Mouse (Mus musculus) layer of hippocampus, postnatal 14 days (tissue): ENCODE data around the gene Olfr895. TPM values are rescaled to one million over a fixed set of nuclear protein-coding genes. Genes with fewer than 3 reads are reported as not detected.

ENCODE experiments used
- DNase-seq, 2 experiments: peaks; one replicate each; pipeline ENCODE4 v3.0.0; 2021 to 2022; ENCODE audit warnings: low spot score in 2 of 2, mixed read lengths in 1 of 2
- long read RNA-seq, 2 experiments: library from polyadenylated mRNA; stranded (forward); transcript quantifications; one replicate each; pipeline ENCODE4 v2.0.0; 2021
- total RNA-seq, 2 experiments: library from RNA; stranded (reverse); gene quantifications; 2 replicates each; pipeline ENCODE4 v1.2.3; 2021

Gene Olfr895
- not detected for total RNA-seq
- long read RNA-seq, experiment 1, result 0 reads
- long read RNA-seq, experiment 2, result 0 reads

DNA sequence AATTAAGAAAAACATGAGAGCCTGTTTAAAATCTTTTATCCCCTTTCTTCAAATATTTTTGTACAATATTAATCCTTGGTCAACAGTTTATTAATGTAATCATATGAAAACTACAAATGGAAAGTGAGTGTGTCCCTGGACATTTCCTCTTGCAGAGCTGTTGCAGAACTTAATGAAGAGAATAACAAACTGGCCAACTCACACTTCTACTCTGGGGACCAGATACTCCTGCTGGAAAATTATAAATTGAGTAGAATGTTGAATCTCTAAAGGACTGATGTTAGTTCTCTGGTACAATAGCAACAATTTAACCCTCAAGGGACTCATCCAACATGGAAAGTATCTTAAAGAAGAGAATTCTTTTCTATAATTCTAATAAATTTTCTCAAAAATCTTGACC is at the start of gene Olfr895:
TSS of gene Olfr895 (plus strand) at position 301 of the 400 bp plus-strand sequence.
- no peak for DNase-seq

DNA sequence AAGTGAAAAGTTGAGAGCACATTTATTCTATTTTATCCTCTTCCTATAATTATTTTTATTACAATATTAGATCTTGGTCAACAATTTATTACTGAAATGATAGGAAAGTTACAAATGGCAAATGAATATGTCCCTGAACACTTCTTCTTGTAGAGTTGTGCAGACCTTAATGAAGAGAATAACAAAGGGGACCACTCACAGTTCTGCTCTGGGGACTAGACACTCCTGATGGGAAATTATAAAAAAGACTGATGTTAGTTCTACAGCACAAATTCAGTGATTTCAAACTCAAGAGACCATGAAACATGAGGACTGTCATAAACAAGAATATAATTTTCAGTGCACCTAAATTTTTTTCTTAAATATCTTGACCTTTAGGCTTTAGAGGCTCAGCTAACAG is 15.2 kb upstream of the Olfr895 start, which contains the start of gene Olfr143:
TSS of gene Olfr143 (plus strand) at position 301 of the 400 bp plus-strand sequence.
- DNase-seq, result no peak

DNA sequence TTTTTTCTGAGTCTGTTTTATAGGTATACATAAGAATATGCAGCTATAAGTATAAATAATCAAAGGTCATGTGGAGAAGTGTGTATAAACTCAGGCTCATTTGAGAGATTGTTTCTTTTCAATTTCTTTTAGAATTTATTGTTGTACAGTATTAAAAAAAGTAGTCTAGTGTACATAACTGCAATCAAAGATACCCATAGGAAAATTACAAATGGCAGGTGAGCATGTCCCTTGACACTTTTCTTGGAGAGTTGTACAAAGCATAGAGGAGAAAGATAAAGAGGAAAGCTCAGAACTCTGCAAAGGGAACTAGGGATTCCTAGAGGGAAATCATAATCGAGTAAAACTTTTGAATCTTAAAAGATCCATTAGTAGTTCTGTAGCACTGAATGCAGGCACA is 23.2 kb downstream of the Olfr895 start, which contains the start of gene Olfr896-ps1:
TSS of gene Olfr896-ps1 (plus strand) at position 301 of the 400 bp plus-strand sequence.
- DNase-seq, result no peak

Other genes starting within 250 kb of the Olfr895 start
- gene Olfr883, start 242.0 kb upstream of the Olfr895 start, total RNA-seq, result not detected
- not detected for gene Olfr884, start 221.3 kb upstream of the Olfr895 start, total RNA-seq
- not detected for gene Olfr885, start 206.5 kb upstream of the Olfr895 start, total RNA-seq
- gene Olfr887, start 183.8 kb upstream of the Olfr895 start, total RNA-seq, result not detected
- not detected for gene Olfr888, start 159.7 kb upstream of the Olfr895 start, total RNA-seq
- not detected for gene Olfr889, start 152.7 kb upstream of the Olfr895 start, total RNA-seq
- not detected for gene Olfr890, start 125.3 kb upstream of the Olfr895 start, total RNA-seq
- gene Olfr891, start 87.0 kb upstream of the Olfr895 start, total RNA-seq, result not detected
- gene Olfr893, start 59.5 kb upstream of the Olfr895 start, total RNA-seq, result not detected
- gene Olfr894, start 49.8 kb upstream of the Olfr895 start, total RNA-seq, result not detected
- gene Olfr143, start 15.1 kb upstream of the Olfr895 start, total RNA-seq, result not detected
- gene Olfr896-ps1, start 23.3 kb downstream of the Olfr895 start, total RNA-seq, result not detected
- gene Olfr25, start 61.2 kb downstream of the Olfr895 start, total RNA-seq, result not detected
- not detected for gene Olfr898, start 80.6 kb downstream of the Olfr895 start, total RNA-seq
- gene Olfr250, start 99.0 kb downstream of the Olfr895 start, total RNA-seq, result not detected
- gene Olfr251, start 109.2 kb downstream of the Olfr895 start, total RNA-seq, result not detected
- not detected for gene Olfr147, start 133.8 kb downstream of the Olfr895 start, total RNA-seq
- not detected for gene Olfr901, start 161.6 kb downstream of the Olfr895 start, total RNA-seq
- gene Olfr902, start 179.8 kb downstream of the Olfr895 start, total RNA-seq, result not detected
- gene Olfr904, start 195.3 kb downstream of the Olfr895 start, total RNA-seq, result not detected
- gene Olfr905, start 203.3 kb downstream of the Olfr895 start, total RNA-seq, result not detected
- not detected for gene Olfr906, start 219.2 kb downstream of the Olfr895 start, total RNA-seq
- not detected for gene Olfr907, start 227.9 kb downstream of the Olfr895 start, total RNA-seq